Mouse (Mus musculus) macrophage (primary cell): ENCODE measurements around the gene Sema3g. TPM values are rescaled to one million over a fixed set of nuclear protein-coding genes. Genes with fewer than 3 reads are reported as not detected.
A peak's percentile ranks its signal among the peaks of the same experiment; 100 is the strongest.

Source experiments
- H3K27ac ChIP-seq: fragments of 350-480 bp; formaldehyde crosslinking; 2 replicates; pipeline ENCODE4 v1.9.0; 2021
- H3K36me3 ChIP-seq: fragments of 350-480 bp; formaldehyde crosslinking; 2 replicates; pipeline ENCODE4 v1.9.0; 2021; ENCODE audit errors: inconsistent target
- H3K4me3 ChIP-seq: fragments of 350-480 bp; formaldehyde crosslinking; 2 replicates; pipeline ENCODE4 v1.9.0; 2021; ENCODE audit errors: inconsistent target
- H3K79me2 ChIP-seq: fragments of 350-480 bp; formaldehyde crosslinking; 2 replicates; pipeline ENCODE4 v1.9.0; 2021; ENCODE audit errors: inconsistent target
- WGBS: methylation state at CpG from one replicate; pipeline ENCODE4 v1.1.7; 2026; ENCODE audit warnings: inconsistent platforms; ENCODE audit not compliant: missing documents; 5-methylcytosine and 5-hydroxymethylcytosine counted together
- polyA plus RNA-seq: library from polyadenylated mRNA; stranded (reverse); fragments of 250-400 nt; gene quantifications from 3 replicates; pipeline ENCODE4 v1.2.4, GENCODE M21; 2018; ENCODE audit warnings: inconsistent platforms

Gene Sema3g
- polyA plus RNA-seq, 1 experiment from 2014 or later: not detected

- WGBS: 92% methylated on average over 12 of the region's 12 CpGs
- Histone ChIP-seq H3K79me2 (peaks cover 63% of the 10 kb centered on the region), H3K27ac (peak overlapping the region; percentile 100), H3K4me3 (no peak overlapping the region), H3K36me3 (peaks cover 41% of the 10 kb centered on the region; the same call in 1 of the 2 replicates)
These were observed 33.5 kb upstream of the Sema3g start for GRCm38 (mm10) chr14:31184195-31184594.

- Histone ChIP-seq H3K4me3 (no peak overlapping the region), H3K79me2 (peaks cover 54% of the 10 kb centered on the region), H3K27ac (peak overlapping the region; percentile 100), H3K36me3 (peaks cover 38% of the 10 kb centered on the region)
- 98% methylated on average over 4 of the region's 4 CpGs for WGBS
These were observed 31.0 kb upstream of the Sema3g start for GRCm38 (mm10) chr14:31186656-31187055.

- no peak overlapping the region for H3K4me3 ChIP-seq
- 14% methylated on average over 6 of the region's 6 CpGs for WGBS
- H3K27ac ChIP-seq: peak overlapping the region; percentile 100
- peaks cover 50% of the 10 kb centered on the region for H3K36me3 ChIP-seq
- peaks cover 63% of the 10 kb centered on the region for H3K79me2 ChIP-seq
These were observed 28.9 kb upstream of the Sema3g start for GRCm38 (mm10) chr14:31188771-31189181.

GRCm38 (mm10) chr14:31189348-31189747 lies 28.3 kb upstream of the Sema3g start:
- peak overlapping the region; percentile 100 for H3K27ac ChIP-seq
- H3K36me3 ChIP-seq: peaks cover 50% of the 10 kb centered on the region
- 51% methylated on average over 3 of the region's 3 CpGs for WGBS
- H3K79me2 ChIP-seq: peaks cover 69% of the 10 kb centered on the region
- H3K4me3 ChIP-seq: no peak overlapping the region

- Histone ChIP-seq H3K79me2 (peaks cover 81% of the 10 kb centered on the region), H3K4me3 (no peak overlapping the region), H3K36me3 (peaks cover 39% of the 10 kb centered on the region), H3K27ac (no peak overlapping the region)
- 57% methylated on average over 2 of the region's 2 CpGs for WGBS
These were observed 25.7 kb upstream of the Sema3g start for GRCm38 (mm10) chr14:31191936-31192335.

GRCm38 (mm10) chr14:31193791-31194190 lies 23.9 kb upstream of the Sema3g start:
- peaks cover 31% of the 10 kb centered on the region for H3K36me3 ChIP-seq
- 81% methylated on average over 7 of the region's 7 CpGs for WGBS
- H3K4me3 ChIP-seq: no peak overlapping the region
- peak overlapping the region; percentile 71 for H3K27ac ChIP-seq
- H3K79me2 ChIP-seq: peaks cover 86% of the 10 kb centered on the region

- WGBS: 88% methylated on average over 2 of the region's 2 CpGs
- Histone ChIP-seq H3K4me3 (no peak overlapping the region), H3K27ac (peak overlapping the region; percentile 71), H3K79me2 (peaks cover 93% of the 10 kb centered on the region), H3K36me3 (peaks cover 35% of the 10 kb centered on the region)
These were observed 23.2 kb upstream of the Sema3g start for GRCm38 (mm10) chr14:31194441-31194840.

- Histone ChIP-seq H3K36me3 (peaks cover 41% of the 10 kb centered on the region), H3K79me2 (peaks cover 98% of the 10 kb centered on the region), H3K27ac (peak overlapping the region; percentile 71), H3K4me3 (no peak overlapping the region)
- 12% methylated on average over 14 of the region's 14 CpGs for WGBS
These were observed 22.7 kb upstream of the Sema3g start for GRCm38 (mm10) chr14:31194891-31195513.

- Histone ChIP-seq H3K27ac (peak overlapping the region; percentile 71), H3K79me2 (peaks cover 100% of the 10 kb centered on the region), H3K36me3 (peaks cover 43% of the 10 kb centered on the region), H3K4me3 (no peak overlapping the region)
- 78% methylated on average over 4 of the region's 4 CpGs for WGBS
These were observed 22.1 kb upstream of the Sema3g start for GRCm38 (mm10) chr14:31195521-31195920.

- Histone ChIP-seq H3K36me3 (peaks cover 42% of the 10 kb centered on the region), H3K27ac (peak overlapping the region; percentile 71), H3K4me3 (no peak overlapping the region), H3K79me2 (peaks cover 100% of the 10 kb centered on the region)
These were observed 21.7 kb upstream of the Sema3g start for GRCm38 (mm10) chr14:31195968-31196367.

GRCm38 (mm10) chr14:31197547-31198516 lies 19.8 kb upstream of the Sema3g start:
- 80% methylated on average over 16 of the region's 16 CpGs for WGBS
- Histone ChIP-seq H3K79me2 (peaks cover 100% of the 10 kb centered on the region), H3K27ac (0 out of 2 replicates have a peak overlapping the region, but pooled peaks have one; percentile 7)

GRCm38 (mm10) chr14:31199599-31199998 lies 18.1 kb upstream of the Sema3g start:
- no peak overlapping the region for H3K4me3 ChIP-seq
- H3K36me3 ChIP-seq: peaks cover 55% of the 10 kb centered on the region
- H3K27ac ChIP-seq: no peak overlapping the region
- WGBS: 100% methylated on average over 7 of the region's 7 CpGs
- peaks cover 100% of the 10 kb centered on the region for H3K79me2 ChIP-seq

More at GRCm38 (mm10) chr14:31197547-31198516, 19.8 kb upstream of the Sema3g start:
- Histone ChIP-seq H3K4me3 (no peak overlapping the region), H3K36me3 (peaks cover 45% of the 10 kb centered on the region)

- H3K4me3 ChIP-seq: no peak overlapping the region
- peaks cover 100% of the 10 kb centered on the region for H3K79me2 ChIP-seq
- peaks cover 56% of the 10 kb centered on the region for H3K36me3 ChIP-seq
- 97% methylated on average over 3 of the region's 3 CpGs for WGBS
- H3K27ac ChIP-seq: no peak overlapping the region
These were observed 17.6 kb upstream of the Sema3g start for GRCm38 (mm10) chr14:31200038-31200437.

- peaks cover 47% of the 10 kb centered on the region for H3K36me3 ChIP-seq
- peak overlapping the region; percentile 94 for H3K4me3 ChIP-seq
- 63% methylated on average over 4 of the region's 4 CpGs for WGBS
- H3K27ac ChIP-seq: peak overlapping the region; percentile 90
- peaks cover 74% of the 10 kb centered on the region for H3K79me2 ChIP-seq
These were observed 12.8 kb upstream of the Sema3g start for GRCm38 (mm10) chr14:31204844-31205243.

GRCm38 (mm10) chr14:31205244-31205561 lies 12.5 kb upstream of the Sema3g start:
- Histone ChIP-seq H3K36me3 (peaks cover 44% of the 10 kb centered on the region), H3K79me2 (peaks cover 71% of the 10 kb centered on the region), H3K4me3 (peak overlapping the region; percentile 94), H3K27ac (peak overlapping the region; percentile 90)
- 25% methylated on average over 8 of the region's 8 CpGs for WGBS
